Mouse (Mus musculus): ENCODE measurements around the gene Fkbpl.

The Fkbpl gene

DNA sequence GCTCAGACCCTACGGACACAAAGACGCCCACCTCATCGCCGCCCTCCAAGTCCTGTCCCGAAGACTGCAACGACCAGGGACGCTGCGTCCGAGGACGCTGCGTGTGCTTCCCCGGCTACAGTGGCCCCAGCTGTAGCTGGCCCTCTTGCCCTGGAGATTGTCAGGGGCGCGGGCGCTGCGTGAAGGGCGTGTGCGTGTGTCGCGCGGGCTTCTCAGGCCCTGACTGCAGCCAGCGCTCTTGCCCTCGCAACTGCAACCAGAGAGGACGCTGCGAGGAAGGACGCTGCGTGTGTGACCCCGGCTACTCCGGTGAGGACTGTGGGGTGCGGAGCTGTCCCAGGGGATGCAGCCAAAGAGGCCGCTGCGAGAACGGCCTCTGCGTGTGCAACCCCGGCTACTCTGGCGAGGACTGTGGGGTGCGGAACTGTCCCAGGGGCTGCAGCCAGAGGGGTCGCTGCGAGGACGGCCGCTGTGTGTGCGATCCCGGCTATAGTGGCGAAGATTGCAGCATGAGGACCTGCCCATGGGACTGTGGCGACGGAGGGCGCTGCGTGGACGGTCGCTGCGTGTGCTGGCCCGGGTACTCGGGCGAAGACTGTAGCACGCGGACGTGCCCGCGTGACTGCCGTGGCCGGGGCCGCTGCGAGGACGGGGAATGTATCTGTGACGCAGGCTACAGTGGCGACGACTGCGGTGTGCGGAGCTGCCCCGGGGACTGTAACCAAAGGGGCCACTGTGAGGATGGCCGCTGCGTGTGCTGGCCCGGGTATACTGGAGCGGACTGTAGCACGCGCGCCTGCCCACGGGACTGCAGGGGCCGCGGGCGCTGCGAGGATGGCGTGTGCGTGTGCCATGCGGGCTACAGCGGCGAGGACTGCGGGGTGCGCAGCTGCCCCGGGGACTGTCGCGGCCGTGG is 26.8 kb downstream of the Fkbpl start:
- no peak for DNase-seq

DNA sequence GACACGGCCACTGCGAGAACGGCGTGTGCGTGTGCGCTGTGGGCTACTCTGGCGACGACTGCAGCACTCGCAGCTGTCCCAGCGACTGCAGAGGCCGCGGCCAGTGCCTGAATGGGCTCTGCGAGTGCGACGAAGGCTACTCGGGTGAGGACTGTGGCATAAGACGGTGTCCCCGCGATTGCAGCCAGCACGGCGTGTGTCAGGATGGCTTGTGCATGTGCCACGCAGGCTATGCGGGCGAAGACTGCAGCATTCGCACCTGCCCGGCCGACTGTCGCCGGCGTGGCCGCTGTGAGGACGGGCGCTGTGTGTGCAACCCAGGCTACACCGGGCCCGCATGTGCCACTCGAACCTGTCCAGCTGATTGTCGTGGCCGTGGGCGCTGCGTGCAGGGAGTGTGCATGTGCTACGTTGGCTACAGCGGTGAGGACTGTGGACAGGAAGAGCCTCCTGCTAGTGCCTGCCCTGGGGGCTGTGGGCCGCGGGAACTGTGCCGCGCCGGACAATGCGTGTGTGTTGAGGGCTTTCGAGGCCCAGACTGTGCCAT is 27.8 kb downstream of the Fkbpl start:
- no peak for DNase-seq

DNA sequence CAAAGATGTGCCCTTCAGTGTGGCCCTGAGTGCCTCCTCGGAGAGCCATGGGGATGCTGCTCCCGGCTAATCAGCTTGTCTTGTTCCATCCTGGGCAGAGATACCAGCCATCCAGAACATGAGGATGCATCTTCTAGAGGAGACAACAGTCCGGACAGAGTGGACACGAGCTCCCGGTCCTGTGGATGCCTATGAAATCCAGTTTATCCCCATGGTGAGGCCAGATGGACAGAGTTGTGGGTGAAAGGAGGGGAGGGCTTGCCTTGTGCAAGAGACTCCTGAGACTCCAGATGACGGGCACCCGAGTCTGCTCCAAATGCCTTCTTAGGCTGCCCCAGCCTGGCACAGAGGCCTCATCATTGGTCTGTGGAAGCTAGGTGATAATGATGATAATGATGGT is 28.6 kb downstream of the Fkbpl start:
- no peak for DNase-seq

DNA sequence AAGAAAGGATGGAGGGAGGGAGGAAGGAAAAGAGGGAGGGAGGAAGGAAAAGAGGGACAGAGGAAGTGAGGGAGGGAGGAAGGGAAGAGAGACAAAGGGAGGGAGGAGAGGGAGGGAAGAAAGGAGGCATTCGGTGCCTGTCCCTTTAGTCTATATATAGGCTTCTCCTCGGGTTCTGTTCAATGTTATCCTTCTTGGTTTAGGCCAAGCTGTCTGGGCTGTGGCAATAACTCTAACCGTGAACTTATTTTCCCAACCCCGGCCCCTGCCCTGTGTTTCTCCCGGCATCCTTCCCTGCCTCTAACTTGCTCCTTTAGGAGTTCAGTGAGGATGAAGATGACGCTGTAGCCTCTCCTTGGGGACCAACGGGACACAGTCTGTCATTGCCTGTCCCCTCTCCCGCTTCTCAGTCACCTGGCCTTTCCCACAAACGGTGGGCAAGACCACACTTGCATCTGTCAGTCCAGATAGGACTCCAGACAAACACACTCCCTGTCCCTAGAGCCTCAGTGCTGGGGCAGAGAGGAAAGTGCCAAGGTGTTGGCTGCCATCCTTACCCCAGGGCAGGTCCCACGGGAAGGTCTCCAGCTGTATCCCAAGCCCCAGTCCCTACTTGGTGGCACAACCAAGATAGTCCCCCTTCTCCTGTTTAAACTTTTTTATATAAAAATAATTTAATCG is 30.1 kb downstream of the Fkbpl start:
- no peak for DNase-seq

DNA sequence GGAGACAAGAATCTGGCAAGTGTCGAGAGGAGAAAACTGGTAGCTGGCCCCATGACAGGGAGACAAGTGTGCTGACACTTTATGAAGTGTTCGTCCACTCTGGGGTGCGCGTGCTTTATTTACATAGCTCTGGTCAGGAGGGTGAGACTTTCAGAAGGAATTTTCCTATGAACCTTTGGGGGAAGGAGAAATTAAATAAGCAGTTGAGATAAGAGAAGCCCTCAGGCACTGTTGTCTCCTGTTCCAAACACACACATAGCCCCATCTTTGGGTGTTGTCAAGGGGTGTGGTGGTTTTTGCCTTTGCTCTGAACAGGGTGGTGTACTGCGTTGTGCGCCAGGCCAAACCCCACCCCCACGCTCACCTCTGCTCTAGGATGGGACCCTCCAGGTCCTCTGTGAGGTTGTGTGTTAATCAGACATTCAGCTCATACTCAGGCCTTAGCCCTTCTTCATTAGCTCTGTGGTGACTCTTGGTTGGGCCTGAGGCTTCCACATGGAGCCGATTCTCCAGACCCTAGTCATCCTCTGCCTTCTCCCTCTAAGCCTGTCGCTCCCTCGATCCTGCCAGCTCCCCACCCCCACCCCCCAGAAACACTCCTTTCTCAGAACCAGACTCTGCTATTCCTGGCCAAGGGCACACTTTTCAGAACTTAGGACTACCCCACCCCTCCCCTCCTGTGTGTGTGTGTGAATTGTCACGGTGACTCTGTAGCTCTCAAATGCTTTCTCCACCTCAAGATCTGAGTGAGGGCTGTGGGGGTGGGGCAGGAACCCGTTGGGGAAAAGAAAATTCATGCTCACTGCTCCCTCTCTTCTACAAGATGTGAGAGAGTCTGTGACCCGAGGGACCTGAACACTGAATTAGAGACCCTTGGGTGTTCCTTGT is 30.9 kb downstream of the Fkbpl start:
- no peak for DNase-seq

DNA sequence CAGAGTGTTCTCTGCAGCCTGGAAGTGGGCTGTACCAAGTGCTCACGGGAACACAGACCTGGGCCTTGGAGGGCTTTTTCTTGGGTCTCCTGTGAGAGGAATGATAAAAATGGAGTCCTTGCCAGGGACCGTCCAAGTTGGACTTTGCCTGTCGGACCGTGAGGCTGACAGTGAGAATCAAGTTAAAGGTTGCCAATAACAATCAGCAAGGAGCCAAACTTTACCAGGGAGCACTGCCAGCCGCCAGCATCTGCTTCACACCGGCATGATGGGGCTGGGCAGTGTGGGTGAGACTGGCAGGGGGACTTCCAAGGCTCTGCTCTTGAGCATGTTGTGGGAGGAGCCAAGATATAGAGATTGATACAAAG is 31.5 kb downstream of the Fkbpl start:
- no peak for DNase-seq

DNA sequence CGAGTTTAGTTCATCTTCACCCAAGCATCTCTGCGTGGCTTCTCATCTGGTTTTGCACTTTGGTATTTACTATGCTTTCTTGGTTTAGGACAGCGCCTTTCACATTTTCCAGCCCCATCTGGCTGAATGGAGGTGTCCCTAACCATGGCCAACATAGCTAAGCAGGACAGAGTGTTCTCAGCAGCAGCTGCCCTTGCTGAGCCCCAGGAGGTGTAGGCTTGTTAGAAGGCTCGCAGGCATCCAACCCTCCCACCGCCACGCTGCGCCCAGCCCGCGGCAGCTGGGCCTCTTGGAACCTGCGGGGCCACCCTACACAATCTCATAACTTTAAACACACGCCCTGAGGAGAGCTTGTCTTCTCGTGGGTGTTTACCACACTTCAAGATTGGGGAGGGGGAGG is 32.1 kb downstream of the Fkbpl start:
- DNase-seq, result no peak

DNA sequence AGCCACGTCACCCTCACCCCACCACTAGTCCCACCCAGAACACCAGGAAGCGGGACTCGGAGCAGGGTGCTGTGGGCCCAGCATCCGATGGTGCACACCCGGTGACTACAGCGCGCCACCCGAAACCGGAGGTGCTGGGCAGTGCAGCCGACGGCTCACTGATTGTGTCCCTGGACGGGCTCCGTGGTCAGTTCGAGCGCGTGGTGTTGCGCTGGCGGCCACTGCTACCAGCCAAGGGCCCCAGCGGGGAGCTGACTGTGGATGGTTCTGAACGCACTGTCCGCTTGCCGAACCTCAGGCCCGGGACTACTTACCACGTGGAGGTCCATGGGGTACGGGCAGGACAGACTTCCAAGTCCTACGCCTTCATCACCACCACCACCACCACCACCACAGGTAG is 35.6 kb downstream of the Fkbpl start:
- DNase-seq, result no peak

DNA sequence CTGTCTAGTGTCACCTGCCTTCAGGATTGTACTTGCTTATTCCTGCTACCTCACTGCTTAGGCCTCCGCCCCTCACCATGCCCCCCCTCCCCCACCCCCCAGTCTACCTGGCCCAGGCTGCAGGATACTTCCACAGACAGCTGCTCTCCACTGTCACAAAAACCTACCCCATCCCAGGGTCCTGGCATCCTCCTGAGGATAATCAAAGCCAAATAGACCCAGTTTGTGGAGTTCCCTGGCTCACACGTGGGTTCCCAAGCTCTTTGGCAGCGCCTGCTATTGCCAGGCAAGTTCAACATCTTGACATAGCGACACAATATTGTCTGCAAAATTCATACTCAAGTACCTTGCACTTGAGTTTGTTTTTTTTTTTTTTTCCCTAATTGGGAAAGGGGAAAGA is 36.1 kb downstream of the Fkbpl start:
- no peak for DNase-seq

DNA sequence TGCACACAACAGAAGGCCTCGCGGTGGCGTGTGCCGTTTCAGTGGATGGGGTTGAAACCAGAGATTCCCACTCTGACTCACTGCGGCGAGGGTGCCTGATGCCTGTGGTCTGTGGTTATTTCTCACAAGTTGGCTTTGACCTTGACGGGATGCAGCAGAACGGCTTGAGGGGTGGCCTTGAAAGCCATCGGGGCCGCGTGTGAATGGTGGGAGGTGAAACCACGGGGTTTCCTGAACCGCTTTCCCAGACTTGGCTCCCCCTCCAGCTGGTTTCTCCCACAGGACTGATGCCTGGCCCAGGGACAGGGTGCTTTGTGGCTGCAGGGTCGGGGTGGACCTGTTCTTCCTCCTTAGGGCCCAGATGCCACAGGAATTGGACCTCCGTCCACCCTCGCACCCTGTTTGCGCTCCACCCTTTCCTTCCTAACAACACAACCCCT is 36.6 kb downstream of the Fkbpl start:
- no peak for DNase-seq

DNA sequence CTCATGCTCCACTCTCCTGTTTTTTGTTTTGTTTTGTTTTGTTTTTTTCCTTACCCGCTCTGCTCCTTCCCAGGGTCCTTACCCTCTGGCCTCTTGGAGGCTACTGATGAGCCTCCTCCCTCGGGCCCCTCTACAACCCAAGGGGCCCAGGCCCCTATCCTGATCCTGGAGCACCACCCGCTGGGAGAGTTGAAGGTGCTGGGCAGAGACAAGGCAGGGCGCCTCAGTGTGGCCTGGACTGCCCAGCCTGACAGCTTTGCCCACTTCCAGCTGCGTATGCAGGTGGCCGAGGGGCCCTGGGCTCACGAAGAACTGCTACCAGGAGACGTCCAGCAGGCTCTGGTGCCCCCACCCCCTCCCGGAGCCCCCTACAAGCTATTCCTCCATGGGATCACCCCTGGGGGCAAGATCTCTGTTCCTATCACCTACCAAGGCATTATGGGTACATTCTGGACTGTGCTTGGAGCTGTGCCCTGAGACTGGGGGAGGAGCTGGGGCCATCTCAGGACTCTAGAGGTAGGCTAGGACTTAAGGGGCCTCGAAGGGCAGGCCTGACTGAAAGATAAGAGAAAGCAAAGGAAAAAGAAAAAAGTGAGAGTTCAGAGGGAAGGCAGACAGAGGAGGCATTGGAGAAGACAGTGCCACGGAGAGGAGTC is 37.4 kb downstream of the Fkbpl start:
- no peak for DNase-seq

DNA sequence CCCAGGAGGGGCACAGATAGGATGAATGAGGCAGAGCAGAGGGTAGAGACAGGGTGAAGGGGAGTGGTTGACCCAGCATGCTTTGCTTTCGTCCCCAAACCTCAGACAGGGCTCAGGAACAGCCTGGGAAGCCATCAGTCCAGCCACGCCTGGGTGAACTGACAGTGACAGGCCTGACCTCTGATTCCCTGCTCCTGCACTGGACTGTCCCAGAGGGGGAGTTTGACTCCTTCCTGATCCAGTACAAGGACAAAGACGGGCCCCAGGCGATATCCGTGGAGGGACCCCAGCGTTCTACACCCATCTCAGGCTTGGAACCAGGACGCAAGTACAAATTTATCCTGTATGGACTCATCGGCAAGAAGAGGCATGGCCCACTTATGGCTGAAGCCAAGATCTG is 38.6 kb downstream of the Fkbpl start:
- DNase-seq, result no peak

DNA sequence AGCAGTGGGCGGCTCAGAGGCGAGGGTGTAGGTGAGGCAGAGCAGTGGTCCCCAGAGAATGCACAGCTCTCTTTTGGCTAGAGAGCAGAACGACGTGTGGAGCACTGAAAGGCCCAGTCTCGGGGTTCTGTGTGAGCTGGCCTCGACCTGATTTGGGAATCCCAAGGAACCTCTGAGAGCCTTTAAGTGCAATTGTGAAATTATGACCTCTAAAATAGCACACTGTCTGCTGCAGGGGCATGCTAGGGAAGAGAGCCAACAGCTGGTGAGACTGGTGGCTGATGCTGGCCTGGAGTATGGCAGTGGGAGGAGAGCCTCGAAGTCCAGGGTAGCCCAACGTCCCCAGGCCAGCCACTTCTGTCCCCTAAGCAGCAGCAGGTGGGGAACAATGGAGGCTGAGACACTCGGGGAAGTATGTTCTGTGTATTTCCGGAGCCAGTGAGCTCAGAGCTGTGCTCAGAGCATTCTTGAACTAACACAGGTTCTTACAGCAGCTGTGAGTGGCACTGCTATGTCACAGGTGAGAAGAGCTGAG is 39.2 kb downstream of the Fkbpl start:
- no peak for DNase-seq

DNA sequence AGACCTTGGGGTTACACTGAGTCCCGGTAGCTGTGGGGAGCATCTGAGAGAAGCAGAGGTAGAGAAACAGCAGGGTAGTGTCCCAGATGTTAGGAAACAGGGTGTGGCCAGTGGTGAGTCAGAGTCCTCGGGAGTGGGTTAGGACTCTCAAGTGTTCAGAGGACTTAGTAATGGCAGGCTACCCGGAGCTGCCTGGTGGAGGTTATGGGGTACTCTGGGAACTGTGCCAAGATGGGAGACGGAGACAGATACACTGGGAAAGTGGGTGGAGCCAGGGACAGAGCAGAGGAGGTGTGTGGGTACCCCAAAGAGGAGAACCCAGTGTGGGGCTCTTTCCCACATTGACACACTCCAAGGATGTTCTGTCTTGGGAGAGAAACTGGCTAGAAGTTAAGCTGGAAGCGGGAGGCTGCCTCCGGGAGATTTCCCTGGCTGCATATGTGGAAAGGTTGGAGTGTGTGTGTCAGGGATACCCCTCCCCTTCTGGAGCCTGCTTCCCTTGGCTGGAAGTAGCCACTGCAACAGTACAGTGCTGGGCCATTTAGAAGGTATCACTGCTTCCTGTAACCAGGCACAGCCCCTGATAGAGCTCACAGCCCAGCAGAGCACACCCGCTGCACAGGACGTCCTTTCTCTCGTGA is 39.8 kb downstream of the Fkbpl start:
- no peak for DNase-seq

DNA sequence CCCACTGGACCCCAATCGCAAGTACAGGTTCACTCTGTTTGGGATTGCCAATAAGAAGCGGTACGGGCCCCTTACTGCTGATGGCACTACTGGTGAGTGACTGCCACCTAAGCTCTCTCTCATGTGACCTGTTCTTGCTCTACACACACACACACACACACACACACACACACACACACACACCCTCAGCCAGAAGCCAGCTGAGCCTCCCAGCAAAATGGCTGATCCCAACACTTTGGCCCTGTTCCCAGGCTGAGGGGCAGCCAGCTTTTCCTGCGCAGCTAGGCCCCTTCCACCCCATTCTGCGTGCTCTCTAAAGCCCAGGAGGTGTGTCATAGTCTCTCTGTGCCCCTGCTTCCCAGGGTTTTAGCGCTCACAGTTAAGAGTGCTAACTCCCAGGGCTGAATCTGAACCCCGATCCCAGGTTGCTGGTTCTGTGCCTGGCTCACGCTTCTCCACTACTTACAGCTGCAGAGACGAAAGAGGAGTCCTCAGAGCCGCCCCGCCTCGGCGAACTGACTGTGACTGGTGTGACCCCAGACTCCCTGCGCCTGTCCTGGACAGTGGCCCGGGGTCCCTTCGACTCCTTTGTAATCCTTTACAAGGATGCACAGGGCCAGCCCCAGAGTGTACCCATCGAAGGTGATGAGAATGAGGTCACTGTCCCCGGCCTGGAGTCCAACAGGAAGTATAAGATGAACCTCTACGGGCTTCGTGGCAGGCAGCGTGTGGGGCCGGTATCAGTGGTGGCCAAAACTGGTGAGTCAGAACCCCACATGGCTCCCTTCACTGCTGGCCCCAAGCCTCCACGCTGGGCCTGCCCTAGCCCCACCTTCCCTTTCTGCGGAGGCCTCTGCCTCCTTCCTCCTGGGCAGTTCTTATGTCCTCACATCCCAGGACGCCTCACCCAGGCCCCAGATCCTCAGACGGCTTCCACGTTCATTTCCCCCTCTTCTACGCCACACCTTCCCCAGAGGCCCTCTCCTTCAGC is 40.9 kb downstream of the Fkbpl start:
- DNase-seq, result no peak

DNA sequence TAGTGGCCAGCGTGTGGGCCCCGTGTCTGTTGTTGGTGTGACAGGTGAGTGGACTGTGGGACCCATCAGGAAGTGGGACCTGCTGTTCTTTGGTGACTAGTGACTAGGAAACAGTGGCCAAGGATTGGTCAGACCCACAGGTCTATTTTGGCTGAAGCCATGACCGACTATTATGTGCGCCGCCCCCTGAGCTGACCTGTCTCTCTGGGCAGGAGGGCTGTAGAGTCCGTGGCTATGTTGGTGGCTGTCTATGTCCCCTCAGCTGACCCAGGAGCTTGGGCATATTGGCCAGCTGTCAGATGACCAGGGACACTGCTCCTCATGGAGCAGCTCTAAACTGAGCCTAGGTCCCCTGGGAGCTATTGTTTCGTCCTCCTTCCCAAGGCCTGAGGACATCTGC is 44.3 kb downstream of the Fkbpl start:
- no peak for DNase-seq

DNA sequence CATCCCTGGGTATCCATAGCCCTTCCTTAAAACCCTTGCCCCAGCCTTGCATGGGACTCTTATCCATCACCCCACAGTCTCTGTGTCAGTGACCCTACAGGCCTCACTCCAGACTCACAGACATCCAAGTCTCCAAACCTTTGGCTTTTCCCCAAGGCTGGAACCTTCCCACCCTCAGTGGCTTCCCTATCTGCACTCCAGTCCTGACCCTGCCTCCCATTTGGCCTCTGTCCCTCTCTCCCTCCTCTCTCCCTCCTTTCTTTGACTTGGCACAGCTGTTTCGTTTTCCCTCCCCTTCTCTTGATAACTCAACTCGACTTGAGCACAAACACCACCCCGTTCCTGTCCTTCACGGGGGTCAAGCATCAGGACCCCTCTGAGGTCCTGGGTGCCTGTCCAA is 45.9 kb downstream of the Fkbpl start:
- DNase-seq, result no peak

DNA sequence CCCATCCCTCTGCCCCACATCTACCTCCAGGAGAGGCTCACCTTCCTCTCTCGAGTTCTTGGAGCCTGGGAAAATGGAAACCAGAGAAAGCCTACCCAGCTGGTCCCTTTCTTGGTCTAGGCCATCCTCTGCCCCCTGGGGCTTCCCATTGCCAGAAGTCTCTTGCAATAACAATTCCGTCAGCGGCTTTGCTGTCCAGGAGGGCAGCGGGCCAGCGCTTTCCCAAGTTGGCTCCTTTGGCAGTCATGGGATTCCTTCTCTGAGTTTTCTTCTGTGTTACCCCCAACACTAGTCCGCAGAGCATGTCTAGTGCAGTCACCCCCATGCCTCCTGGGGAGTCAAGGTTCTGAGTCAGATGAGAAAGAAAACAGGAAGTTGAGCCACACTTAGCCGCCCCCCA is 48.3 kb downstream of the Fkbpl start:
- DNase-seq, result no peak
